Mouse (Mus musculus): ENCODE measurements around the gene Gm43517.

Gm43517 gene

GRCm38 (mm10) chr12:49386081-49386805 lies 1.3 kb downstream of the Gm43517 start:
- DNase-seq, result no peak

GRCm38 (mm10) chr12:49387856-49388598 lies 3.1 kb downstream of the Gm43517 start:
- DNase-seq, result no peak

- DNase-seq, result no peak
Measured at GRCm38 (mm10) chr12:49389666-49390065, 4.7 kb downstream of the Gm43517 start.

- DNase-seq, result no peak
Measured at GRCm38 (mm10) chr12:49390257-49390656, 5.3 kb downstream of the Gm43517 start.

GRCm38 (mm10) chr12:49390926-49391304 lies 5.9 kb downstream of the Gm43517 start:
- no peak for DNase-seq

GRCm38 (mm10) chr12:49391305-49392040 lies 6.5 kb downstream of the Gm43517 start:
- DNase-seq, result no peak

GRCm38 (mm10) chr12:49392041-49392390 lies 7.0 kb downstream of the Gm43517 start:
- no peak for DNase-seq

GRCm38 (mm10) chr12:49392876-49393275 lies 7.9 kb downstream of the Gm43517 start:
- DNase-seq, result no peak

GRCm38 (mm10) chr12:49393639-49394038 lies 8.7 kb downstream of the Gm43517 start:
- no peak for DNase-seq

GRCm38 (mm10) chr12:49394181-49394580 lies 9.2 kb downstream of the Gm43517 start:
- no peak for DNase-seq

GRCm38 (mm10) chr12:49394836-49395235 lies 9.9 kb downstream of the Gm43517 start:
- DNase-seq, result no peak

- DNase-seq, result no peak
Measured at GRCm38 (mm10) chr12:49395969-49396368, 11.0 kb downstream of the Gm43517 start.

- no peak for DNase-seq
Measured at GRCm38 (mm10) chr12:49396776-49397175, 11.8 kb downstream of the Gm43517 start.

GRCm38 (mm10) chr12:49397443-49398162 lies 12.6 kb downstream of the Gm43517 start:
- no peak for DNase-seq

- DNase-seq, result no peak
Measured at GRCm38 (mm10) chr12:49398163-49398540, 13.2 kb downstream of the Gm43517 start.

- DNase-seq, result no peak
Measured at GRCm38 (mm10) chr12:49398636-49399035, 13.7 kb downstream of the Gm43517 start.

- DNase-seq, result no peak
Measured at GRCm38 (mm10) chr12:49399611-49400010, 14.6 kb downstream of the Gm43517 start.

GRCm38 (mm10) chr12:49400036-49400852 lies 15.3 kb downstream of the Gm43517 start:
- no peak for DNase-seq

GRCm38 (mm10) chr12:49400853-49401118 lies 15.8 kb downstream of the Gm43517 start:
- DNase-seq, result no peak

GRCm38 (mm10) chr12:49401119-49401795 lies 16.3 kb downstream of the Gm43517 start:
- no peak for DNase-seq

GRCm38 (mm10) chr12:49401796-49402130 lies 16.8 kb downstream of the Gm43517 start:
- no peak for DNase-seq

GRCm38 (mm10) chr12:49409833-49410232 lies 24.9 kb downstream of the Gm43517 start:
- DNase-seq, result no peak
